Mouse (Mus musculus) 3T3-L1 (cell line): ENCODE data around the gene Plekha7.

Experiments used
- DNase-seq: peaks from one replicate; pipeline ENCODE4 v3.0.0-alpha.2; 2015; ENCODE audit warnings: low read depth, low spot score

Gene Plekha7

GRCm38 (mm10) chr7:116187521-116187920, 120.7 kb downstream of the Plekha7 start:
- no peak for DNase-seq

DNA sequence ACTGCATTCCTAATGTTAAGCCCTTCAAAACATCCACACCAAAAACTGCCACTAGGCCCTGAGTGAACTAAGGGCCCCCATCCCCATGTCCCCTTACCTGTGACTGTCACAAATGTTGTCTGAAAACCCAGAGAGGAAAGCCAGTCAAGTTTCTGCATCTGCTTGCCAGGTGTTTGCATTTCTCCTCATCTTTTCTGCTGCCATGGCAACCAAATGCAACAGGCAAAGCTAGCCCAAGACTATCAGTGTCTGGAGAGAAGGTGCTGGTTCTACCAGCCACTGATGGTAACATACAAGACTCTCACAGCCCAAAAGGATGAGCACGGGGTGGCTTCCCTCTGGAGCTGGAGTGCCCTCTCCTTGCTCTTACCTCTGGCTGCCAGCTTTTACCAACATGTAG, 121.3 kb downstream of the Plekha7 start:
- DNase-seq: no peak

DNA sequence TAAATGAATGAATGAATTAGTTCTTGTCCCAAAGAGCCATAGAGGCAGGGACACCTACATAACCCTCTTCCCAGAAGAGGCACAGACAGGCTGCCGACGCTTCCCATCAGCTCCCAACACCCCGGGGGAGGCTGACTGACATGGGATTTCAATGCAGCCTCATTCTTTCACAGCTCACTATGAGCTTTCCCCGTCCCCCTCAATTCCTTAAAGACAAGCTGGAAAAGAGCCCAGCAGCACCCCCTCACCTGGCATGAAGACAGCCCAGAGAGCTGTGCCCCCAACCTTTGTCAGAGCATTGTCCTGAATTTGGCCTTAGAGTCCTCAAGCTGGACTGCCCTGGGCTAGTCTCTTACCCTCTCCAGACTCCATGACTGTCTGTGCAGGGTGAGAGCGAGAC, 122.0 kb downstream of the Plekha7 start:
- DNase-seq: no peak

- no peak for DNase-seq
Observed at GRCm38 (mm10) chr7:116184358-116185057, 123.7 kb downstream of the Plekha7 start.

GRCm38 (mm10) chr7:116182451-116182850, 125.7 kb downstream of the Plekha7 start:
- DNase-seq: no peak

GRCm38 (mm10) chr7:116181444-116181946, 126.7 kb downstream of the Plekha7 start:
- DNase-seq: no peak

- no peak for DNase-seq
Observed at GRCm38 (mm10) chr7:116178916-116179315, 129.3 kb downstream of the Plekha7 start.

DNA sequence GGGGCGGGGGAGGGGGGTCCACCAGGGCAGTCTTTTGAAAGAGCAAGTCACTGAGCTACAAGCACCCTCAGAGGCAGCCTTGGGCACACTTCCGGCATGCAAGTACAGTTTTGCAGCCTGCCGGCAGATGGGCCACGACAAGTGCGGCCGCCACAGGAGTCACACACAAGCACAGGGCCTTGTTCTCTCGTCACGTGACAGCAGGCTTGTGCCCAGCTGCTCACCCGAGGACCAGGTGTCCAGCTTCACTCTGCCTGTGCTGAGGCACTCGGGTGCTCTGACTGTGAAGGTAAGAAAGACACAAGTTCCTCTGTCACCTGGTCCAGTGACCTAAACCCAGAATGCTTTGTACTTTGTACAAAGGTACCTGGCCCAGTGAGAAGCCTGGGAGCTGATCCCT, 135.4 kb downstream of the Plekha7 start:
- no peak for DNase-seq

DNA sequence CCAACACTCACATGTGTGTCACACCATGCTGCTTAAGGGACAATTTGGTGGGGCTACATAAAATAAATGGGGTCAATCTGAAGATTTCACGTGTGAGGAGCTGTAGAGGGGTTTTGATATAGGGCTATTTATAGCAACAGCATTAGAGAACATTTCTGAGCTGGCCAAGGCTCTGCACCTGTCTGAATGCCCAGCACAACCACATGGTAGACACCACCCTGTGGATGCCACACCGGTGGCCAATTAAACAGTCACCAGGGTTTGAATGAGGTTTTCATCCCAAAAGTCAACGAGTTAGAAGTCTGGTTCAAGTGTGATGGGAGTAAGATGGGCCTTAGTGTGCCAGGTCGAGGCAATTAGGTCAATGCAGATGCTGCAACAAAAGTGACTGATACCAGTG, 138.8 kb downstream of the Plekha7 start:
- DNase-seq: no peak

DNA sequence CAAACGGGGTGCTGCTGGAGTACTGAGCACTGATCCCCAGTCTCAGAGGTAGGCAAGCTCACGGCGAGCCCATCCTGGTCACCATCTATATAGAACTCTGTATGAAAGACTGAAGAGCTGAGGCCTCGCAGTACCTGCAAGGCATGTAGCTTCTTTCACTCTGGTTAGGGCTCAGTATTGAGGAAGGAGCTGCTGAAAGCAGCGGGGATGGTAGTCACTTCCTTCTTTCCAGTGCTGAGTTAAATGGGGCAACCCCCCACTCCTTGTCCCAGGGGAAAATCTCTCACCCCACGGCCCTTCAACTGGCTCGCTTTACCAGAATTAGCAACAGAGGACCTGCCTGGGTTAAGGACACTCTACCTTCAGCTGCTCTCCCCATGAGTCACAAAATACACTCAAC, 140.0 kb downstream of the Plekha7 start:
- DNase-seq: no peak

DNA sequence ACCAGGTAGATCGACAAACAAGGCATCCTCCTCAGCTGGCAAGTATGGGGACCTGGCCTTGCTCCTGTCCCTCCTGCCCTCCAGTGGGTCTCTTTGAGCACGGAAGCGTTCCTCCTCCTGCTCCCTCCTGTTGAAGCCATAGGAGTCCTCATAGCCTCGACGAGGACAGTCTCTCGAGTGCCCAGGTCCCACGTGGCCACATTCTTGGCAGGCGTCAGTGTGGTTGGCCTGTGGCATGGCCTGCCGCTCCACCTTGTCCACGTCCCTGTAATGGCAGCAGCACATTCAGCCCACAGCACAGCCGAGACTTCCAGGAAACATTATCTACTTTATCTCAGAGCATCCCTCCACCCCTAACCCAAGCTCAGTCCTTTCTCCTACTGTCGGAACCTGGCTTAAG, 143.9 kb downstream of the Plekha7 start:
- DNase-seq: no peak

DNA sequence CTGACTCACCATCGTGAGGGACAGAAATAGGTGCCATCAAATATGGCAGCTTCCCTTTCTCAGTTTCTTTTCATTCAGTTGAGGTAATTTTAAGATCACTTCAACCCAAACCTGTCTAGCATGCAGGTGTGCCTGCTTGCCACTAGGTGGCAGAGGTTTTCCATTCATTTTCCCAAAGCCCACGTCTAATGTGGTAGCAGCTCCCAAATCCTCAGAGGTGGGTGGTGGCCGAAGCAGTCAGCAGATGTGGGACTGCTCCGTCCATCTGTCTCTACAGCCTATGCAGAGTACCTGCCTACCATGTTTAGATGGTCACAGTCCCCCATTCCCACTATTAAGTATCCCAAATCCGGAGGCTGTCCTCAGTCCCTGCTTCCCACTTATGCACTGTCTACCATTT, 146.6 kb downstream of the Plekha7 start:
- peak; percentile 45 for DNase-seq

DNA sequence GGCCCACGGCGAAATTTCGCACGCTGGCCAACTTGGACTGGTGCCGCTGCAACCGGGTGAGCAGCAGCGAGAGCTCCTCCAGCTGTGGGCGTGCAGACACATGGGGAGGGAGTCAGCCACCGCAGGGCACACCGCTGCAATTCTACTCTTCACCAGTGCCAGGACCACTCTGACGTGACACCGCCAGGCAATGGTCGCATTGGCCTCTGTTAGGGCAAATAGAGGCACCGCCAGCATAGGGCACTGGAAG, 151.4 kb downstream of the Plekha7 start:
- DNase-seq: no peak

GRCm38 (mm10) chr7:116156072-116156893, 151.9 kb downstream of the Plekha7 start:
- DNase-seq: no peak

- DNase-seq: no peak
Observed at GRCm38 (mm10) chr7:116153781-116154368, 154.3 kb downstream of the Plekha7 start.

- DNase-seq: peak; percentile 7
Observed at GRCm38 (mm10) chr7:116149568-116149967, 158.6 kb downstream of the Plekha7 start.

- DNase-seq: no peak
Observed at GRCm38 (mm10) chr7:116147114-116147513, 161.1 kb downstream of the Plekha7 start.

- no peak for DNase-seq
Observed at GRCm38 (mm10) chr7:116145030-116145429, 163.1 kb downstream of the Plekha7 start.

DNA sequence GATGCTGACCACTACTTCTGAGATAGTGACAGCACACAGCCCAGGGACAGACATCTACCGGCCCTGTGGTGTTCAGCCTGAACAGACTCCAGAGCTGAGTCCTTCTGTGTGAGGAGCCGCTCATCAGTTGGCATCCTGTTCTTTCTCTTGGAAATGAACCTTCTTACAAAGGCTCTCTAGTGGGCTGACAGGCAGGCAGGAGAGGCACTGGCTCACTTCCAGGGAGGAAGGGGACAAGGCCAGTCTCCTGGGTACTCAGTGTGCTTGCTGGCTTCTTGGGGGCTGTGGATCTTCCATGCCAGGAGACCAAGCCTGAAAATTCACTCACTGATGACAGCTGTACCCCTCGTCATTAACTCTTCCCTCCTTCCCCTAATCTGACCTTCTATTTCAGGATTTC, 170.5 kb downstream of the Plekha7 start:
- DNase-seq: no peak

GRCm38 (mm10) chr7:116137149-116137548, 171.0 kb downstream of the Plekha7 start:
- no peak for DNase-seq

DNA sequence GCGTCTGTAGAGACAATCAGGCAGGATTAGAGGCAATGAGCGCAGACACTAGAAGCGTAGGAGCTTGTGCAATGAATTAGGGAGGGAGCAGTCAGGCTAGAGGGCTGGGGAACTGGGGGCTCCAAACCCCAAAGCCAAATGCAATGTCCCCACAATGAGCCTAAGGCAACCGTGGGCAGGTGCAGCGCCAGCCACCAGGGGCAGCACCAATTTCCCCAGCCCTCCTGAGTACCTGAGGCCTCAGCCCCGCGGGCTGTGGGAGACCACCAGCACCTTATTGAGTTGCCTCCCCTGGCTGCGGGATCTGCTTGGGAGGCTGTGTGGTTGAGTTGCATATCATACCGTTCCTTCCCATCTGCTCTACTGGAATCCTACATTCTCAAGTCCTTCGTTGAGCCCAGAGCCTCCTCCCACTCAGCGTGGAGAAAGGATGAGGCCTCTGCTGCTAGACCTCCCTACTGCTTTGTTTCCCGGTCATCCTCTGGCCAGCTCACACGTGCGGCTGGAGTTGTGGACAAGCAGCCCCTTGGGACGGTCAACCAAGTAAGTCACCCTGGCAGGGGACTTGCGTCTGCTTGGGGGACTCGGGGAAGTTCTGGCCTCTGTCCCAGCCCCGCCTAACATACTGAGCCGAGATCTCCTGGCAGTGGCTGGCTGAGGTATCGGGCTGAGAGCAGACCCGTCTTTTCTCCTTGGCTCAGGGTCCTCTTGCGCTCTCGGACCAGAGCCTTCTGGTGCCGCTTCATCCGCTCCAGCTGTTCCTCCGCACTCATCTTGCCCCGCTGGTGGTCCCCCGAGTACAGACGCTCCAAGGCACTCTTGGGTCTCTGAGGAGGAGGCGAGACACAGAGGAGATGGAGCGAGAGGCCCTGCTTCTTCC, 173.5 kb downstream of the Plekha7 start:
- DNase-seq: no peak

GRCm38 (mm10) chr7:116132078-116132477, 176.1 kb downstream of the Plekha7 start:
- DNase-seq: peak; percentile 74
